Mouse (Mus musculus): ENCODE measurements around the gene Mettl24.
"Not testable (repeated sequence)": the region's sequence is repeated elsewhere in the genome, so short reads cannot be mapped to it uniquely, and the experiment has no call there.

Gene Mettl24

GRCm38 (mm10) chr10:40806221-40806620, 123.1 kb downstream of the Mettl24 start:
- no peak for DNase-seq (ENCODE audit: low spot score)

- DNase-seq (ENCODE audit: low spot score): not testable (repeated sequence)
Observed at GRCm38 (mm10) chr10:40809411-40809910, 126.4 kb downstream of the Mettl24 start.

GRCm38 (mm10) chr10:40813627-40814026, 130.5 kb downstream of the Mettl24 start:
- no peak for DNase-seq (ENCODE audit: low spot score)

- no peak for DNase-seq (ENCODE audit: low spot score)
Observed at GRCm38 (mm10) chr10:40816471-40816870, 133.4 kb downstream of the Mettl24 start.

GRCm38 (mm10) chr10:40825952-40826351, 142.9 kb downstream of the Mettl24 start:
- DNase-seq (ENCODE audit: low spot score): no peak

GRCm38 (mm10) chr10:40827706-40828105, 144.6 kb downstream of the Mettl24 start:
- DNase-seq (ENCODE audit: low spot score): no peak

- DNase-seq (ENCODE audit: low spot score): no peak
Observed at GRCm38 (mm10) chr10:40830312-40830711, 147.2 kb downstream of the Mettl24 start.

- DNase-seq (ENCODE audit: low spot score): no peak
Observed at GRCm38 (mm10) chr10:40831267-40831666, 148.2 kb downstream of the Mettl24 start.

GRCm38 (mm10) chr10:40840086-40840485, 157.0 kb downstream of the Mettl24 start:
- no peak for DNase-seq (ENCODE audit: low spot score)

GRCm38 (mm10) chr10:40843841-40844240, 160.8 kb downstream of the Mettl24 start:
- no peak for DNase-seq (ENCODE audit: low spot score)

GRCm38 (mm10) chr10:40844546-40844945, 161.5 kb downstream of the Mettl24 start:
- DNase-seq (ENCODE audit: low spot score): no peak

- no peak for DNase-seq (ENCODE audit: low spot score)
Observed at GRCm38 (mm10) chr10:40845626-40846025, 162.5 kb downstream of the Mettl24 start.

GRCm38 (mm10) chr10:40847176-40847874, 164.2 kb downstream of the Mettl24 start:
- DNase-seq (ENCODE audit: low spot score): no peak

- DNase-seq (ENCODE audit: low spot score): no peak
Observed at GRCm38 (mm10) chr10:40850644-40851043, 167.6 kb downstream of the Mettl24 start.

- no peak for DNase-seq (ENCODE audit: low spot score)
Observed at GRCm38 (mm10) chr10:40851138-40851537, 168.1 kb downstream of the Mettl24 start.

- DNase-seq (ENCODE audit: low spot score): no peak
Observed at GRCm38 (mm10) chr10:40855616-40856015, 172.5 kb downstream of the Mettl24 start.

- DNase-seq (ENCODE audit: low spot score): no peak
Observed at GRCm38 (mm10) chr10:40856703-40857102, 173.6 kb downstream of the Mettl24 start.

- no peak for DNase-seq (ENCODE audit: low spot score)
Observed at GRCm38 (mm10) chr10:40857599-40857998, 174.5 kb downstream of the Mettl24 start.
